Mouse (Mus musculus): ENCODE data around the gene Cpne2. TPM values are rescaled to one million over a fixed set of nuclear protein-coding genes. Genes with fewer than 3 reads are reported as not detected.

The Cpne2 gene
- polyA plus RNA-seq, 1 experiment from 2014 or later = 6.3 TPM

DNA sequence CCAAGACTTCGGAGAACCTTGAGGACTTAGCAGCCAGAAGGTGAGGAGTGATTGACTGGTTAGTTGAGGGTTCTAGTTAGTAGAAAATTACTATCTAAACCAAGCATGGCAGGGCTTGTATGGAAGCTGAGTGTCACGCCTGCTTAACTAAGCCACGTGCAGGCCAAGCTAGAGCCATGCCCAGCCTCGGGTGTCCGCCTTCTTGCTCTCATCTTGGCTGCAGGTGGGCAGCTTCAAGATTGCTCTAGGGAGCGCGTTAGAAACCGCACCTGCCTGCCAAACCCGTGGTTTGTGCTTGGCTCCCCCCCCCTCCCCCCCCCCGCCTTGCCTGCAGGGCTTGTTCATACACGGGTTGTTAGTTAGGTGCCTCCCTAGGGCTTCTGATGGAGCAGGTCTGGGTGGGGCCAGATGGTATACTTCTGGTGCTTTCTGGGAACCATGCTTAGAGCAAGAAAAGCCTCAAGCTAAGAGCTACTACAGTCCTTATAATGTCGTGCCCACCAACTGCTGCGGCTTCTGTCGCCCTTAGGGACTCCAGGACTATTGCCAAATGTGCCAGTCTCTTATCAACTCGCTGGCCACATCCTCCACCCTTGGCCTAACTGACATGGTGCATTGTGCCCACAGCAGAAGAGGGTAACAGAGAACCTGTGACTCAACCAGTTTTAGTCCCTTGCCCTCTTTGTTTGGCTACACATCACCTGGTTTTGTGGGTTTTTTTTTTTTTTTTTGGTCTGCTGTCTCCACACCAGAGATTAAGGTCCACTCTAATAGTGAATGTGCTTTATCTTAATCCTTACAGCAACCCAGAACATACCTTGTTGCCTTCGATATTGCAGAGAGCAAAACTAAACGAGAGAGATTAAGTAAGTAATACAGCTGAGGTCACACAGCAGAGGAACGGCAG lies 8.4 kb downstream of the Cpne2 start:
- H3K9me3 ChIP-seq (ENCODE audit: control insufficient read depth, low read length) = no peaks in the 10 kb centered on the region
- no peaks in the 10 kb centered on the region; the same call in 1 of the 2 replicates for H3K4me1 ChIP-seq (ENCODE audit: control insufficient read depth, insufficient read depth, low read length)
- no peak overlapping the region for H3K4me2 ChIP-seq (ENCODE audit: low read depth, severe bottlenecking)
- no peak overlapping the region for H3K27ac ChIP-seq (replicated peaks; ENCODE audit: low read depth, low read length)
- H3K36me3 ChIP-seq (ENCODE audit: control insufficient read depth, insufficient read depth, low read length) = no peaks in the 10 kb centered on the region
- ATAC-seq (ENCODE audit: insufficient number of reproducible peaks, low FRiP score, low TSS enrichment, low read depth) = no peak
- WGBS = 74% methylated on average over 17 of the region's 18 CpGs
- no peak overlapping the region for H3K9ac ChIP-seq (ENCODE audit: low read length)
- no peak overlapping the region for H3K4me3 ChIP-seq (ENCODE audit: low read depth, low read length)
- H3K27me3 ChIP-seq (ENCODE audit: control insufficient read depth, insufficient read depth, low read length) = no peaks in the 10 kb centered on the region
- DNase-seq (ENCODE audit: low spot score) = no peak

DNA sequence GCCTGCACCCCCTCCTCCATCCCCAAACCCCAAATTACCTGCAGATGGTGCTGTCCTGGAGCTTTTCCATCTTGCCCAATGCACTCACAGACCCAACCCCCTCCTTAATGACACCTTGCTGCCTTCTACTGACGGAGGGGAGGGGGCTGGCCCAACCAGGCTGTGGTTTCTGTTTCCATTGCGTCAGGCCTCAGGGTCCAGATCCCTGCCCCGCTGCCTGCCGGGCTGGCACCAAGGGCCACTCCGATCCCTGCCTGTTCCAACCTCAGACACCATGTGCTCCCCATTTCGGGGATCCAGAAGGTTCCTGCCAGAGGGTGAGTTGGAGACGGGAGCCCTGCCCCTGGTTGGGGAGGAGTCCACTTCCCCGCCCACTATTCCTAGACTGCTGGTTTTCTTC lies 11.2 kb downstream of the Cpne2 start:
- ATAC-seq (ENCODE audit: insufficient number of reproducible peaks, low FRiP score, low TSS enrichment, low read depth) = no peak
- Histone ChIP-seq H3K27me3 (ENCODE audit: control insufficient read depth, insufficient read depth, low read length) (no peaks in the 10 kb centered on the region), H3K4me2 (ENCODE audit: low read depth, severe bottlenecking) (no peak overlapping the region), H3K4me3 (ENCODE audit: low read depth, low read length) (no peak overlapping the region), H3K4me1 (ENCODE audit: control insufficient read depth, insufficient read depth, low read length) (no peaks in the 10 kb centered on the region; the same call in 1 of the 2 replicates), H3K27ac (replicated peaks; ENCODE audit: low read depth, low read length) (no peak overlapping the region), H3K36me3 (ENCODE audit: control insufficient read depth, insufficient read depth, low read length) (no peaks in the 10 kb centered on the region), H3K9me3 (ENCODE audit: control insufficient read depth, low read length) (no peaks in the 10 kb centered on the region), H3K9ac (ENCODE audit: low read length) (no peak overlapping the region)
- DNase-seq (ENCODE audit: low spot score) = no peak
- 42% methylated on average over 8 of the region's 8 CpGs for WGBS

DNA sequence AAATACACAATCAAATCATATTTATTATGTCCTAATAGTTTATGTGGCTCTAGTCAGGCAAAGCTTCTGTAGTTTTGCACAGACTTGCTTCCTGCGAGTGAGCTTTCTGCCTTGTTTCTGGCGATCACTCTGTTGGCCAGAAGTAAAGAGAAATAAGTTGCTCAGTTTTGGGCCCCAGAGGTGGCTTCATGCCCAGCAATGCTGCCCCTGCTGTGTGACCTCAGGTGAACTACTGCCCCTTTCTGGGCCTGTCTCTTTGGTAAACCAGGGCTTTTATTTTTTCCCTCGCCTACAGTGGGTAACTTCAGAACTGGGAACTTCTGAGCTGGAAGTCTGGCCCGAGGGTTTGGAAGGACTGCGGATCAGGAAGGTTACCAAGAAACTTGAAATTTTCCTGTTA lies 16.3 kb downstream of the Cpne2 start:
- ATAC-seq (ENCODE audit: insufficient number of reproducible peaks, low FRiP score, low TSS enrichment, low read depth) (no peak), DNase-seq (ENCODE audit: low spot score) (no peak)
- no peaks in the 10 kb centered on the region for H3K27me3 ChIP-seq (ENCODE audit: control insufficient read depth, insufficient read depth, low read length)
- no peaks in the 10 kb centered on the region for H3K36me3 ChIP-seq (ENCODE audit: control insufficient read depth, insufficient read depth, low read length)
- no peak overlapping the region for H3K4me3 ChIP-seq (ENCODE audit: low read depth, low read length)
- no peak overlapping the region for H3K4me2 ChIP-seq (ENCODE audit: low read depth, severe bottlenecking)
- no peak overlapping the region for H3K27ac ChIP-seq (replicated peaks; ENCODE audit: low read depth, low read length)
- H3K4me1 ChIP-seq (ENCODE audit: control insufficient read depth, insufficient read depth, low read length) = no peaks in the 10 kb centered on the region; the same call in 1 of the 2 replicates
- H3K9me3 ChIP-seq (ENCODE audit: control insufficient read depth, low read length) = no peaks in the 10 kb centered on the region
- 83% methylated on average over 5 of the region's 5 CpGs for WGBS
- H3K9ac ChIP-seq (ENCODE audit: low read length) = no peak overlapping the region

DNA sequence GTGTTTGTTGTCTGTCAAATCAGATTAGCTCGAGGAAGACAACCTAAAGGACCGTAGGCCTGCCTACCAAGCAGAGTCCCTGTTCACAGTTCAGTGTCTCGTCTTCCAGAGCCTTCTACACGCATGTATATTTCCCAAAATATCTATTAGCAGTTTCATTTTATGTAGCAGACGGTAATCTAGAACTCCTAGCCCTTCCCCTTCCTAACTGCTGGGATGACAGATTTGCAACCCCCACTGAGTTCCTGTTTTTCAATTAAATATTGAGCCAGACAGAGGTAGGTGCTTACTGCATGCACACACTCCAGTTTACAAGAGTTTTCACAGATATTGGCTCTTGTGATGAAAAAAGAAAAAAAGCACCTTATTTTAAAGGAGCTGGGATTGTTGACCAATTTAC lies 16.7 kb downstream of the Cpne2 start:
- no peak overlapping the region for H3K4me3 ChIP-seq (ENCODE audit: low read depth, low read length)
- H3K36me3 ChIP-seq (ENCODE audit: control insufficient read depth, insufficient read depth, low read length) = no peaks in the 10 kb centered on the region
- no peaks in the 10 kb centered on the region for H3K27me3 ChIP-seq (ENCODE audit: control insufficient read depth, insufficient read depth, low read length)
- no peaks in the 10 kb centered on the region for H3K4me1 ChIP-seq (ENCODE audit: control insufficient read depth, insufficient read depth, low read length)
- H3K4me2 ChIP-seq (ENCODE audit: low read depth, severe bottlenecking) = no peak overlapping the region
- no peak overlapping the region for H3K27ac ChIP-seq (replicated peaks; ENCODE audit: low read depth, low read length)
- no peaks in the 10 kb centered on the region for H3K9me3 ChIP-seq (ENCODE audit: control insufficient read depth, low read length)
- H3K9ac ChIP-seq (ENCODE audit: low read length) = no peak overlapping the region
- ATAC-seq (ENCODE audit: insufficient number of reproducible peaks, low FRiP score, low TSS enrichment, low read depth) = no peak
- WGBS = 77% methylated on average over 5 of the region's 5 CpGs
- DNase-seq (ENCODE audit: low spot score) = no peak

DNA sequence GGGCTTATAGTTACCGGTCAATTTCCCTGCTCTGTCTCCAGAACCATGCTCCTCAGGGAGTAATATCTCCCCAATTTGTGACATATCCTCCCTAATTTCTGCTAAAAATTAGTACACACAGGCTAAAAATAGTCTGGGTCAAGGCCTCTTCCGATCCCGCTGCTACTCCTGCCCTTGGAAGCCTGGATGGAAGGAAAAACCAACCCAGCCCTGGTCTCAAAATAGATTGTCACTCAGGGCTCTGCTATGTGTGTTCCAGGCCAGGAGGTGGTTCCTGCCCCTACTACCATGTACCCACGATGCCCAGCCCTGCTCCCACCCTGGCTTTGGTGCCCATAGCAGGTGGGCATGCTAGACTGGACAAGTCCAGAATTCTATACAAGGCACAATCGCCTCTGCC lies 17.2 kb downstream of the Cpne2 start:
- Histone ChIP-seq H3K27ac (replicated peaks; ENCODE audit: low read depth, low read length) (no peak overlapping the region), H3K4me2 (ENCODE audit: low read depth, severe bottlenecking) (no peak overlapping the region), H3K27me3 (ENCODE audit: control insufficient read depth, insufficient read depth, low read length) (no peaks in the 10 kb centered on the region), H3K4me1 (ENCODE audit: control insufficient read depth, insufficient read depth, low read length) (no peaks in the 10 kb centered on the region), H3K4me3 (ENCODE audit: low read depth, low read length) (no peak overlapping the region), H3K36me3 (ENCODE audit: control insufficient read depth, insufficient read depth, low read length) (no peaks in the 10 kb centered on the region), H3K9me3 (ENCODE audit: control insufficient read depth, low read length) (no peaks in the 10 kb centered on the region), H3K9ac (ENCODE audit: low read length) (no peak overlapping the region)
- ATAC-seq (ENCODE audit: insufficient number of reproducible peaks, low FRiP score, low TSS enrichment, low read depth) = no peak
- 81% methylated on average over 5 of the region's 5 CpGs for WGBS
- no peak for DNase-seq (ENCODE audit: low spot score)

DNA sequence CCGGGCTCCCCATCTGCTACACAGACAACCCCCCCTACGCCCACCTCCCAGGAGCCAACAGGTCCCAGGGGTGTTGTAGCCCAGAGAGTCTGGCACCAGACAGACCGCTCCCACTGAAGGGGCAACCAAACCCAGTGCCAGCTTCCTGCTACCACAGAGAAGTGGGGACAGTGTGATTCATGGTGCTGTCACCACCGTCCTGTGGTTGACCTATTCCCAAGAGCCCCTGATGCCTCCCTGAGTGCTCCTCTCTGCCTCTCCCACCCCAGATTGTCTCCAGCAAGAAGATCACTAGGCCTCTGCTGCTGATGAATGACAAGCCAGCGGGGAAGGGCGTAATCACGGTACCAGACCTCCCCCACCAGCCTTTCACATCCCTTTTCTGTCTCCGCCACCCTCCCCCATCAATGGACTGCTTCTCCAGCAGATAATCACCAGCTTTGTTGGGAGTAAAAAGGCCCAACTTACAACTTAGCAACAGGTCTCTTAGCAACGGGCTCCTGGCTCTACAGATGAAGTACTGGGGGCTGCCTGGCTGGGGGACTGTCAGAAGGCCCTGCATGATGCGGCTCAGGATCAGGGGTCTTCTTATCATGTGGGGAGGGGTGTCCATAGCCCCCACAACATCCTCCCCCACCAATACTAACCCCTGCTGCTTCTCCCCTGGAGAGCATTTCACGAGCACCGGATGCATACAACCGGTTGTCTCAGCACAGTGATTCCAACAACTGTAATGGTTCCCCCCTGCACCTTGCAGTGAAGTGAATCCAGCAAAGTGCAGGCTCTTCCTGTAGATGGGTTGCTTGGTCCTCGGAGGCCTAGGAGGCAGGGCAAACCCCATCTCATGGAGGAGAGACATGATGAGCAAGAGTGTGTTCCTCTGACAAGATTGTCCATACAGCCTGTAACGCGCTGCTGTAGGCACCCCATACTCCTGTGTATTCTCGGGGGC lies 19.0 kb downstream of the Cpne2 start:
- Histone ChIP-seq H3K27ac (replicated peaks; ENCODE audit: low read depth, low read length) (no peak overlapping the region), H3K36me3 (ENCODE audit: control insufficient read depth, insufficient read depth, low read length) (no peaks in the 10 kb centered on the region)

DNA sequence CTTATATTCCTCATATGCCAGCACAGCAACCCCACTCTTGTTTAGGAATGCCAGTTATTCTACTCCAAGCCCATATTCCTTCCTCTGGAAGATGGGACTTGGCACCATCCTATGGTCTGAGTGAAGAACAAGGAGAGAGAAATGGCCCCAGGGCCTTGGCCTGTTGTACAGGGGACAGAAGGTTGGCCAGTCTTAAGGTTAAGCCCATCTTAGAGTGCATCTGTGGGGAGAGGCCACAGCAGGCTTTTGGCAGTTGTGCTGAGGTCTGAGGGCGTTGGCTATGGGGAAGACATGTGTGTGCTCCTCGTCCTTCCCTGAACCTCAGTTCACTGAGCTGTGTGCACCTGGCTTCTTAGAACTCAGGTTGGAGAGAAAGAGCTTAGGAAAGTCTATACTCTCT lies 19.9 kb downstream of the Cpne2 start:
- Histone ChIP-seq H3K4me3 (ENCODE audit: low read depth, low read length) (no peak overlapping the region), H3K4me1 (ENCODE audit: control insufficient read depth, insufficient read depth, low read length) (no peaks in the 10 kb centered on the region), H3K9ac (ENCODE audit: low read length) (no peak overlapping the region), H3K9me3 (ENCODE audit: control insufficient read depth, low read length) (no peaks in the 10 kb centered on the region), H3K27ac (replicated peaks; ENCODE audit: low read depth, low read length) (no peak overlapping the region), H3K4me2 (ENCODE audit: low read depth, severe bottlenecking) (no peak overlapping the region), H3K36me3 (ENCODE audit: control insufficient read depth, insufficient read depth, low read length) (no peaks in the 10 kb centered on the region), H3K27me3 (ENCODE audit: control insufficient read depth, insufficient read depth, low read length) (no peaks in the 10 kb centered on the region)
- 84% methylated on average over 2 of the region's 2 CpGs for WGBS
- no peak for ATAC-seq (ENCODE audit: insufficient number of reproducible peaks, low FRiP score, low TSS enrichment, low read depth)
- no peak for DNase-seq (ENCODE audit: low spot score)

More for the DNA sequence above, 19.0 kb downstream of the Cpne2 start:
- no peak for ATAC-seq (ENCODE audit: insufficient number of reproducible peaks, low FRiP score, low TSS enrichment, low read depth)
- no peak overlapping the region for H3K4me3 ChIP-seq (ENCODE audit: low read depth, low read length)
- no peak overlapping the region for H3K9ac ChIP-seq (ENCODE audit: low read length)
- H3K27me3 ChIP-seq (ENCODE audit: control insufficient read depth, insufficient read depth, low read length) = no peaks in the 10 kb centered on the region
- H3K4me1 ChIP-seq (ENCODE audit: control insufficient read depth, insufficient read depth, low read length) = no peaks in the 10 kb centered on the region
- WGBS = 56% methylated on average over 17 of the region's 17 CpGs
- no peaks in the 10 kb centered on the region for H3K9me3 ChIP-seq (ENCODE audit: control insufficient read depth, low read length)
- DNase-seq (ENCODE audit: low spot score) = no peak
- no peak overlapping the region for H3K4me2 ChIP-seq (ENCODE audit: low read depth, severe bottlenecking)

DNA sequence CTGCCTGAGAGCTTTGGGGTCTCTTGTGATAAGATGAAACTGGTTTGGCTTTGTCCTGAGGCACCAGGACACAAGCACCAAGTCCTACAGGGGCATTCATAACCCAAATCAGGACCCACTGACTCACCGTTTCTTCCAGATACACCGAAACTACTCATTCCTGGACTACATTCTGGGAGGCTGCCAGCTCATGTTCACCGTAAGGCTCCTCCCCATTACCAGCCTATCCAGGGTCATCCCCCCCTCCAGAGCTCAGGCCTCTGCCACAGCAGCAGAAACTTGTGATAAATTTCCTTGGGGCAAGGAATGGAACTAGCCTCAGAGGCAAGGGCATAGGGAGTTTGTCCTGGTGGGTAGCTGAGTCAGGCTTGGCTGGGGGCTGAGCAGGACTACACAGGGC lies 24.5 kb downstream of the Cpne2 start:
- ATAC-seq (ENCODE audit: insufficient number of reproducible peaks, low FRiP score, low TSS enrichment, low read depth) = no peak
- WGBS = 92% methylated on average over 3 of the region's 3 CpGs
- Histone ChIP-seq H3K4me3 (ENCODE audit: low read depth, low read length) (no peak overlapping the region), H3K4me1 (ENCODE audit: control insufficient read depth, insufficient read depth, low read length) (no peaks in the 10 kb centered on the region), H3K9ac (ENCODE audit: low read length) (no peak overlapping the region), H3K36me3 (ENCODE audit: control insufficient read depth, insufficient read depth, low read length) (no peaks in the 10 kb centered on the region), H3K4me2 (ENCODE audit: low read depth, severe bottlenecking) (no peak overlapping the region), H3K27ac (replicated peaks; ENCODE audit: low read depth, low read length) (no peak overlapping the region), H3K27me3 (ENCODE audit: control insufficient read depth, insufficient read depth, low read length) (no peaks in the 10 kb centered on the region), H3K9me3 (ENCODE audit: control insufficient read depth, low read length) (no peaks in the 10 kb centered on the region)
- no peak for DNase-seq (ENCODE audit: low spot score)

All from limb, embryonic 11.5 days (tissue).